Mouse (Mus musculus): ENCODE data around the gene Slc25a13.

- no peak for TF ChIP-seq GATA1 (IDR thresholded peaks at IDR 0.05; ENCODE audit: low read length)
- TF ChIP-seq TAL1 (IDR thresholded peaks at IDR 0.05; ENCODE audit: low read length), result no peak
Measured at GRCm38 (mm10) chr6:6260917-6261316, 43.9 kb upstream of the Slc25a13 start.

Measured in erythroblast, embryonic 14.5 days (primary cell).